16 mouse cellular contexts compared by ENCODE assay signal in the genomic region with DNA sequence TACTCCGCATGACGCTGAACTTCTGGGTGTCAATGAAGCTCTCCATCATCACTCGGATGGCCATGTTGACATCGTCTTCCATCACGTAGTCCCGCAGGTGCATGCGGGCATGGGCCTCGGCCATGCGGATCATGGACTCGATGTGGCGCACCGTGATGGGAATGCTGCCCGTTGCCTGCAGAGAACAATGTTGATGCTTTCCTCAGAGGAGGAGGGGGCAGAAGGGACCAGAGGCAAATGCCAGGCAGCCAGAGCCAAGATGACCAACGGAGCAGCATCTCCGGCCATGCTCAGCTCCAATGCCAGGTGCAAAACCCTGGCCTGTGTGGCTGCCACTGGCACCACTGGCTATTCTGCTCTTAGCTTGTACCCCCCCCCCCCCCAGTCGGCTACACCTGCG. TPM values are rescaled to one million over a fixed set of nuclear protein-coding genes. Genes with fewer than 3 reads are reported as not detected.
"Had no signal": no experiment of that assay in that cellular context is flagged by ENCODE, and none has a peak within 500 bp of the region (broad histone marks: within the 10 kb centered on the region; RNA-seq: fewer than 3 reads in every experiment).

No protein-coding gene starts in this region.

- ATAC-seq: midbrain, embryonic 13.5 days; midbrain, embryonic 16.5 days had no signal

- H3K4me3 ChIP-seq: liver, embryonic 13.5 days; midbrain, embryonic 10.5 days; midbrain, embryonic 13.5 days; myocyte; neural tube, embryonic 13.5 days had no signal

- DNase-seq: kidney, adult 9 months; kidney, postnatal 14 days; kidney, postnatal 4 days; layer of hippocampus, adult 9-11 months; liver, embryonic 13.5 days; lung, adult 2 months; lung, postnatal 14 days; lung, postnatal 4 days; thymus, adult 18-20 months; thymus, postnatal 36 days had no signal

- H3K9me3 ChIP-seq: liver, embryonic 13.5 days; midbrain, embryonic 10.5 days; midbrain, embryonic 13.5 days; neural tube, embryonic 13.5 days had no signal

- H3K27ac ChIP-seq: liver, embryonic 13.5 days; midbrain, embryonic 10.5 days; midbrain, embryonic 13.5 days; neural tube, embryonic 13.5 days had no signal

- H3K4me2 ChIP-seq: liver, embryonic 13.5 days; midbrain, embryonic 13.5 days; neural tube, embryonic 13.5 days had no signal

- H3K27me3 ChIP-seq: liver, embryonic 13.5 days; midbrain, embryonic 13.5 days; neural tube, embryonic 13.5 days had no signal

- H3K9ac ChIP-seq: liver, embryonic 13.5 days; midbrain, embryonic 13.5 days; neural tube, embryonic 13.5 days had no signal

RNA-seq across cellular contexts. Expression of a gene that starts 9.8 kb away (rescaled TPM):
- total RNA-seq: monocyte, adult 5-6 weeks had no signal
